Mouse (Mus musculus): ENCODE measurements around the gene Dennd4a.

- TF ChIP-seq POLR2A (IDR thresholded peaks at IDR 0.05; ENCODE audit: low read depth, low read length): no peak
- TF ChIP-seq CTCF (IDR thresholded peaks at IDR 0.05; ENCODE audit: extremely low read depth, insufficient read length, insufficient replicate concordance, low read depth, low read length): no peak
Measured at GRCm38 (mm10) chr9:64830092-64830618, 19.0 kb downstream of the Dennd4a start.
